Mouse (Mus musculus): ENCODE data around the gene Cry1. TPM values are rescaled to one million over a fixed set of nuclear protein-coding genes. Genes with fewer than 3 reads are reported as not detected.

Gene Cry1
- total RNA-seq, 2 experiments from 2014 or later, result 17.8 to 18.7 TPM

Other genes with a start within 250 kb of the Cry1 start
- 1 to 10 TPM; 1.0 to 1.1 TPM for gene Fhl4, start 82.6 kb downstream of the Cry1 start, total RNA-seq (2021)
- gene Tmem263, start 82.4 kb downstream of the Cry1 start, total RNA-seq (2021), result 10 to 100 TPM; 31.7 to 33.3 TPM
- 10 to 100 TPM; 13.8 to 16.4 TPM for gene Mterf2, start 57.0 kb downstream of the Cry1 start, total RNA-seq (2021)
- 10 to 100 TPM; 26.7 to 31.2 TPM for gene Btbd11, start 201.8 kb upstream of the Cry1 start, total RNA-seq (2021)

Measured in left cerebral cortex, postnatal 10 days (tissue).